In genomic region chr11:72543692-72544091, GRCm38 (mm10) we compare ENCODE assay signal across 11 mouse cellular contexts. TPM values are rescaled to one million over a fixed set of nuclear protein-coding genes. Genes with fewer than 3 reads are reported as not detected.
"Had no signal": no experiment of that assay in that cellular context is flagged by ENCODE, and none has a peak within 500 bp of the region (broad histone marks: within the 10 kb centered on the region; RNA-seq: fewer than 3 reads in every experiment).

No protein-coding gene starts in this region.

RNA-seq across cellular contexts. Expression of gene Spns3, which starts 6.6 kb away (rescaled TPM):
- polyA plus RNA-seq: limb, embryonic 12.5 days; lung, embryonic 14.5 days; macrophage; midbrain, embryonic 10.5 days; midbrain, embryonic 11.5 days; midbrain, embryonic 13.5 days; midbrain, embryonic 14.5 days; midbrain, embryonic 15.5 days; midbrain, embryonic 16.5 days; midbrain, postnatal 0 days; neural tube, embryonic 12.5 days had no signal

RNA-seq across cellular contexts. Expression of gene Spns2, which starts 54.0 kb away (rescaled TPM):
- polyA plus RNA-seq: macrophage had no signal
